Mouse (Mus musculus) left cerebral cortex, postnatal 10 days (tissue): ENCODE measurements around the gene Gm21988. TPM values are rescaled to one million over a fixed set of nuclear protein-coding genes. Genes with fewer than 3 reads are reported as not detected.

Experiments used
- DNase-seq, 2 experiments: peaks; one replicate each; pipeline ENCODE4 v3.0.0; 2021 to 2022; ENCODE audit warnings: low spot score in 2 of 2, mixed read lengths in 1 of 2; ENCODE audit errors: extremely low spot score in 1 of 2
- intact Hi-C: fragments of 180-260 bp; cut with DNase I; formaldehyde crosslinking; loops from one replicate; pipeline ENCODE4 v1.15.1; 2025
- total RNA-seq, 2 experiments: library from RNA; stranded (reverse); gene quantifications; 2 replicates each; pipeline ENCODE4 v1.2.3; 2021

Gm21988 gene
- total RNA-seq, 2 experiments from 2014 or later = 6.0 to 8.7 TPM

DNA sequence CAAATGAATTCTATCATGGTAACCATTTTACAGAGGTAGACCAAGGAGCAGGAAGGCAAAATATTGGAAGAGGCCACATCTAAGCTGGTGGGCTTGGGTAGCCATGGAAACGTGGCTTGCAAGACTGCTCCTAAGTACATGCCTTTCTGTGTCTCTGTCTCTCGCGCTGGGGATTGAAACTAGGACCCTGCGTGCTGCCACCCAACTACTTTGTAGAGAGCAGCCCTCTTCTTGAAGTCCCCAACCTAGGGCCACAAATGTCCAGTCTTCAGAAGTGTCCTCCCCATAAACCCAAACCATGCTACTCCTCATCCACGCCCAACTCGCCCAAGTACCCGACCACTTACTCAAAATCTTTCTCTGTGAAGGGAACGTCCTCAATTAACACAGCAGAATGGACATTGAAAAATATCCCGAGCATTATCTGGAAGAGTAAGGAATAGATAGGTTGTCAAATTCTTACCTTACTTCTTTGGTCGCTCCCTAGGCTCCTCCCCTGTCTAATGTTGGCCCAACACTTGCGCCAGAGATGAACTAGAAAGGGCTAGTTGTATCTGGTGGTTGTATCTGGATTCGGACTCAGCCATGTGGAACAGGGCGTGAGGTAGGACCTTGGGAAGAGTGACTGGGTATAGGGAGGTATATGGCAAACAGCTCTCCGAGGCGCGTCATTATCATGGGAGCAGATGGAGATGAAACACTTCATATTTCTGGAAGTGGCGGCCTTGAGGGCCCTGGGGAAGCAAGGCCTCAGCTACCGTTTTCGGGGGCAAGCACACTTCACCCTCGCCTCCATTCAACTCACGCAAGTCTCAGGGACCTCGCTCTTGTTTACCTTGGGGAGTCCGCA, 814 bp downstream of the Gm21988 start:
- intact Hi-C loops = no loop called here
- DNase-seq = no peak

DNA sequence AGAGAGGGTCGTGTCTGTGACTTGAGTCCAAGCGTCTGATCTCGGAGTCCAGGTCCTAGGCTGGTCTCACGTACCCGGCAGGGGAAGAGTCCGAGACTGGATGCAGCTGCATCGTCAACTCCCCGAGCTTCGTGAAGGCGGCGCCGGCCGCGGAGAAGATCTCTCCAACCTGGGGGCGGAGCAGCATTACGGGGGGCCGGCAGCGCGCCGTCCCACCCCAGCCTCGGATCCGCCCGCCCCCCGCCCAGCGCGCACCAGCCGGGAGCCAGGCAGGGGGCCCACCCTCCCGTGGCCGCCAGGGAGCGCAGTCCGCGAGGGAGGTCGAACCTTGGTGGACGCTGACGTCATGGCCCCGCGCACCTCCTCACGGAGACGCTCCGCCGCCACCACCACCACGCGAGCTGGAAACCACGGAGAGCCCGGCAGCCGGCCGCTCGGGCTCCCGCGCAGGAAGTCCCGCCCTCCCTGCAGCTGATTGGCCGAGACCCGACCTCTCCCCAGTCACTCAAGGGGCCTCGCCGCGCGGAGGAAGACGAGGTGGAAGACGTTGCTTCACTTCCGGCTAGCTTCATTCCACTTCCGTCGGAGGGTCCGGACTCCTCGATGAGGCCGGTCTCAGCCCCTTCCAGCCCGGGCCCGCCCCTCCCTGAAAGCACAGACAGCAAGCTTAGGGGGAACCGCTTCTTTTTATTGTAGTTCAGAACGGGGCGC, 2.0 kb downstream of the Gm21988 start, which contains the start of gene 0610010K14Rik:
Gene 0610010K14Rik (minus strand): TSS at position 458 of the 711 bp plus-strand sequence.
- intact Hi-C loops = no loop called here
- DNase-seq = peak; percentile 98 to 99

DNA sequence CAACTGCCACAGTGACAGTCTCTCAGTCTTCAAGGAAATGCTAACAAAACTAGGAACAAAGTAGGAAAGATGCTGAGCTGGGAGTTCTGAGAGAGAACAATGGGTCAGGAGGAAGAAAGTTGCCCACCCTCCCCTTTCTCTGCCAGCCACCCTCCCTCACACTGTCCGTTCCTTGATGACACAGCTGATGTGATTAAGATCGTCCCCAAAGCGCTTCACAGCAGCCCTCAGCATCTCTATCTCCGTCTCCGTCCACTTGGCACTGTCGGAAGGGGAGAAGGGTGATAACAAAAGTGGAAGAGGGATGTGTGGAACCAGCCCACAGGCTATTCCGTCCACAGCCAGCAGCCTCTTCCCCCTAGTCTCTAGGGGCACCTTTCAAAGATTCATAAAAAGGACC, 2.9 kb downstream of the Gm21988 start:
- intact Hi-C loops = no loop called here

DNA sequence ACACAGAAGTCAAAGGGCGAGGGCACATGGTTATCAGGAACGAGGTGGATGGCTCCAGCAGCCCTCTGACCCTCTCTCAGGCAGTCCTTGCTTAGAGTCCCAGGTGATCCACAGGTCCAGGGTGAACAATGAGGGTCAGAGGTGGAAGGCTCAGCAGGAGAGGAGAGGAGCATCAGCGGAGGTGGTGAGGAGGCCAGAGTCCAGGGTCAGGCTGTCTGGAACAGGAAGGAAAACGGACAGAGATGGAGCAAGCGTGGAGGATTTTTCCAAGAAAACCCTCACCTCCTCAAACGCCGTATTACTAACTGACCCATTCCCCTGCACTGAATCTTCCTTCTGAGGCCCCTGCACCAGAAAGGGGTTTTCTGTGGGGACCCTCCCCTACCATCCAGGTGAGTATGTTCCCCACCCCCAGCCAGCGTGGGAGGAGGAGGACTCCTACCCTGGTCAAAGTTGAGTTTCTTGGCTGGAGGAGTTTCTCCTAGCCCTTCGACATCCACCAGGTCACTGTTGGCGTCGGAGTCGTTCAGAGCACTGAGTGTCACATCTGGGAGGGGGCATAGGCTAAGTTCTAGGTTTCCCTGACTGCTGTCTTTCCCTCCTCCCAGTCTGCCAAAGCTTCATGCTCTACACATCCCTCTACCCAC, 4.3 kb downstream of the Gm21988 start:
- intact Hi-C loops = no loop called here
- DNase-seq = no peak

More for the DNA sequence above, 2.9 kb downstream of the Gm21988 start:
- DNase-seq = no peak

DNA sequence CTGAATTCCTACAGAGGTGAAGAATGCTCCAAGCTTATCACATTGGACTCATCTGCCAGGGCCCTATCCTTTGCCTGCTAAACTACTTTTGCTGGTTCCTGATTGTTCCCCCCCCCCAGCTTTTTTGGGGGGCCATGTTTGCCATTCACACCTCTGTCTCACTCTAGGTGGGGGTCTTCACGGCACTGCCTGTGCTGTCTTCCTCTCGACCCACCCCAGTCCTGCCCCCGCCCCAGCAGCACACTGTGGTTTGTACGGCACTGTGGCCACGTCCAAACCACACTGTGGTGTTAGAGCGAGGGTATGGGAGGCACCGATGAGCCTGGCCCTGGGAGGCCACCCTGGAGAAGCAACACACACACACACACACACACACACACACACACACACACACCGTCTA, 5.1 kb downstream of the Gm21988 start:
- intact Hi-C loops = no loop called here

DNA sequence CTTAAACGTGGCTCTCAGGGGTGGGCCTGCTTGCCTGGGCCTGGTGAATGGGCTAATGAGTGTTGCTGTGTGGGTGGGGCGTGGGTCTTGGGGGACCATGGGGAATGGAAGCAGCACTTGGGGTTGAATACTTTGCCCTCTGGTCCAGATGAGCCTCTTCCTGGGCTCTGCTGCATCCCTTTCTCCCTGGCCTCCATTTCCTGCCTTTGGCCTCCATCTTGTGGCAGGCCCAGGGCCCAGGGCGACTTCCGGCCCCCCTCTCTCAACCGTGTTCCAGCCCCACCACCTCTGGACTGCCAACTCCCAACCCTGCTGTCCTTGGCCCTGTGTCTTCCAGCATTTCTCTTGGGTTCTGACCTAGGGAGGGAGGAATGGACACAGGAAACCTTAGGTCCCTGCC, 5.6 kb downstream of the Gm21988 start:
- intact Hi-C loops = no loop called here
- no peak for DNase-seq

More for the DNA sequence above, 5.1 kb downstream of the Gm21988 start:
- no peak for DNase-seq

DNA sequence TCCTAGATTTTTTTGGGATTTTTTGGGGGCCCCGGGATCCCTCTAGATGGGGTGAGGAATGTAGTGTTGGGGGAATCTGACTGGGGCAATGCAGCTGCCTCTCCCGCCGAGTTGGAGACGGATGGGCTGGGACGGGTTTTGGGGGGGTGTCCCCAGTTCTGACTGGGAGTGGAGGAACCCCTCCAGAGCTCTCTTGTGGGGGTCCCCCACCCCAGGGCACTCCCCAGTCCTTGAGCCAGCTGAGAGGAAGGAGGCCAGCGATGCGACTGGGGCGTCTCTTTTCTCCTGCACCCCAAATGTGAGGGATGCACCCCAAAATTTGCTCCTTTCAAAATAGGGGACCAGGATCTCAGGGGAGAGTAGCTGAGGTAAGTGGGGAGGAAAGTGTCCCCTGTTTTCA, 6.6 kb downstream of the Gm21988 start:
- peak in 1 of 2 experiments; percentile 57 for DNase-seq

DNA sequence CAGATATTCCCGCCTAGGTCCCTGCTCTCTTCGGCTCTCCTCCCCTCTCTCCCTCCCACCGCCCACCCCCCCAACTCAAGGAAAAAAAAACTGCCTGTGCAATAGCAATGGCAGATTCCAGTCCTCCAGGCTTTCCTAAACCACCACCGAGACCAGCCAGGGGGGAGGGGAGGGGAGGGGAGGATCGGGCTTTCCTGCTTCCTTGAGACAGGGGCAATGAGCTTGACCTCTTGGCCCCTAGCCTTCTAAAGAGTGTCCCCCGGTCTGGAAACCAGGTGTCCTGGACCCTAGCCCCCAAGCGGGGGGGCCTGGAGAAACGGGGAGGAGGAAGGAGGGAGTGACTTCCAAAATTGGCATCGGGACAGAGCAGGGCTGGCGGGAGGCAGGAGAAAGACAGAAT, 7.1 kb downstream of the Gm21988 start:
- intact Hi-C loops = no loop called here
- peak in 1 of 2 experiments; percentile 76 for DNase-seq

More for the DNA sequence above, 6.6 kb downstream of the Gm21988 start:
- intact Hi-C loops = no loop called here

DNA sequence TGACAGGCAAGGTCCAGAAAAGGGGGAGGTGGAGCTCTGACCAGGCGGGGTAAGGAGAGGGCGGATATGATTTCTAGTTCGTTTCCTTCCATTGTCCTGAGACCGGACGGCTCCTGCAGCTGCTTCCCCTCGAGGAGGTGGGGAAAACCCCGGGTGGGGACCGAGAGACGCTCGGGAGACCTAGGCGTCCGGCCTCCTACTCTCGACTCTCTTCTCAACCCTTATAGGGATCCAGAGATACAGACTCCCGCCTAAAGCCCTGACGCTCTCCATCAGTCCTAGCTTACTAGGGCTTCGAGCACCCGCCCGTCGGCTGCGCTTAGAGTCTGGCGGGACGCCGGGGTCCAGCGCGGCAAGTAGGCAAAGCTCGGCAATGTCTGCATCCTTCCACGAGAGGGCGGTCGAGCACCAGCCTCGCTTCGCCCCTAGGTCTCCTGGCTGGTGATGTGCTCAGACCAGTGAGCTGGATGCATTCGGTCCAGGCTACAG, 9.3 kb downstream of the Gm21988 start:
- peak in 1 of 2 experiments; percentile 90 for DNase-seq
- intact Hi-C loops = no loop called here

DNA sequence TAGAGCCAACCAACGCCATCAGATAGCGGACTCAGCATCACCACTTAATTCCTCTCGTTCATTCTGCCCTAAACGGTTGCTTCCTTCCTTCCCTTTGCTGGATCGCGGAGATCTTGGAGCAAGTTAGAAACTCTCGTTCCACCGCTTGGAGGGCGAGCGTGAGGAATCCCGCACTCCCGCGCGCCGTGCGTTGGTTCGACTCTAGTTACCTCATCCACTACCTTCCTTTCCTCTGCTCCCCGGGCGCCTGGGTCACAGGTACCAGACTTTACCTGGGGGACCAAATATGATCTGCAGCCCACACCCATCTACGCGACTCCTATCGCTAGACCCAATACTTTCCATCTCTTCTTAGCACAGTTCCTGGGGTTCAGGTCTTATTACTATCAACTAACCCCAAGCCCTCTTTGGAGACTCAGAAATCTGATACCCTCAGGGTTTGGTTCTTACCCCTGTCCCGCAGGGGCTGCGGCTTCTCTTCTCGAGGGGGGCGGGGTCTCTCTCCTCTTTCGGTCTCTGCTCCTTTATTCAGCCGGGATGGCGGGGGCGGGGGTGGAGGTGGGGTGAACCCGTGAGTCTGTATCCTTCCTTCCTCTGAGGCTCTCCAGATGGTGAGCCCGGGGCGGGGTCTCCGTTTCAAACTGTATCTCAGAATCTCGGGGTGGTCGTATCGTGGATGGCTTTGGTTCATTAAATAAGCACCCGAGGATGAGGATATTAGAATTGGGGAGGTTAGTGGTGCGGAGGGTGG, 10.2 kb downstream of the Gm21988 start, which contains the start of gene Bcl6b:
Gene Bcl6b (minus strand): TSS at position 539 of the 751 bp plus-strand sequence.
- intact Hi-C loops = no loop called here

DNA sequence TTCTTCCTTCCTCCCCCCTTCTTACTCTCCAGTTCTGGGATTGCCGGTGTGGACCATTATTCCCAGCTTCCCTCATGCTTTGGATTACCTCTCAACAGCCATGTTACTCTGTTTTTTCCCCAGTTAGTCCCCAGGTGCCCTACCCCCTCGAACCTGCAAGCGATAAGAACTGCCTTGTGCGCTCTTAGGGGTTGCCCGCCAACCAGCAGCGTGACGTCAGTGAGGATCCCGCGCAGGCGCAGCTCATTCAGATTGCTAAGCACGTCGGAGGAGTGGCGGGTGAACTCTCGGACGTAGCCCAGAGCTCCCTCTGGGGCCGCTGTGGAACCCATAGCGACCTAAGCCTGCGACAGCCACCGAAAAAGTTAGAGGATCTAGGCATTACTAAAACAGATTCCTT, 10.8 kb downstream of the Gm21988 start:
- peak in 1 of 2 experiments; percentile 93 for DNase-seq
- intact Hi-C loops = no loop called here

More for the DNA sequence above, 10.2 kb downstream of the Gm21988 start, which contains the start of gene Bcl6b:
- peak in 1 of 2 experiments; percentile 70 for DNase-seq

DNA sequence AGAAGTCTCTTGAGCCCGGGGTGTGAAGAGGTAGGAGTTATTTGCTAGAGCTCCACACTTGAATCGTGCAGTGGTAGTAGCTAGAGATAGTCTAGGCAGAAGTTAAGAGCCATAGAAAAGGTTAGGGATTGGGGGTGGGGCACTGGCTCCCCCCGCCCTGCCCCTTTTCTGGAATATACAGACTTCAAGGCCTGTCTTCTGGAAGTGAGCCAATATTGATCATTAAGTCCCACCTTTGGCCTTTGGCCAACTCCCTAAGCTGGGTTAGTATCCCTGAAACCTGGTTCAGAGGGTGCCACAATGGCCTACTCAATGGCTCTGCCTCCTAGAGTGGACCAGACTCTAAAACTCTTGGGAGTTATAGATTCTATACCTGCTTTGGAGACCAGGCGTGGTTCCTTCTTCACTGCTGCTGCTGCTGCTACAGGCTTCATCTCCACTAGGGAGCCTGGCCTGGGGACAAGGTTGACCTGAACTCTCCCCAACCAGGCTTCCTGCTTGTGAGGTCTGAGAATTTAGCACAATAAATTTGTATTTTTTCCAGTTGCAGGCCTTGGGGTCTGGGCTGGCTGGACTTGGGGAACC, 11.9 kb downstream of the Gm21988 start:
- peak in 1 of 2 experiments; percentile 33 for DNase-seq
- intact Hi-C loops = no loop called here

DNA sequence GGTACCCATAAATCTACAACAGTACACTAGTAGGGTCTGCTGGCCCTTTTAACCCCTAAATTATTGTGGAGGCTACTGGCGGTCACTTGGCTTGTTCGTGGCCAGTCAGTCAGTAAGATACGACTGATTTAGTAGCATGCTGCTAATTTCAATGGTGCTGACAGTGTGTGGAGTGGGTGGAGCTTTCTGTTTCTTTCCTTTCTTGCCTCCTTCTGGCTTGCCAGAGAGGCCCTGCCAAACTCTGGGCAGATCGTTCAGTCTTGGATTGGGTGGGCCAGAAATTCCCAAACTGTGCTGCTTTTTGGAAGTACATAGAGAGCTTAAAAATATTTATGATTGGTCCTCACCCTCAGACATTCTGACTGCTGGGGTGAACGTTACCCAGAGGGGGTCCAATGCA, 12.5 kb downstream of the Gm21988 start:
- intact Hi-C loops = no loop called here
- peak in 1 of 2 experiments; percentile 33 for DNase-seq

DNA sequence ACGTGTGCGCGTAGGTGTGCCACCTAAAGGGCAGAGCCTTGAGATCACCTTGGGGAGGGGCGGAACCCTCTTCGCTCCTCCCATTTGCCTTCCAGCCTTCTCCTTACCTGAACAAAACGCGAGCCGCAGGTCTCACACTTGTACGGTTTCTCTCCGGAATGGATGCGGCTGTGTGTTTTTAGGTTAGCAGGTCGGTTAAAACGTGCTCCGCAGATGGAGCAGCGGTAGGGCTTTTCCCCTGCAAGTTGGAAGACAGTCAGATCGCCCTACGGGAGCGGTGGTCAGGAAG, 13.1 kb downstream of the Gm21988 start:
- DNase-seq = peak in 1 of 2 experiments; percentile 28
- intact Hi-C loops = no loop called here

DNA sequence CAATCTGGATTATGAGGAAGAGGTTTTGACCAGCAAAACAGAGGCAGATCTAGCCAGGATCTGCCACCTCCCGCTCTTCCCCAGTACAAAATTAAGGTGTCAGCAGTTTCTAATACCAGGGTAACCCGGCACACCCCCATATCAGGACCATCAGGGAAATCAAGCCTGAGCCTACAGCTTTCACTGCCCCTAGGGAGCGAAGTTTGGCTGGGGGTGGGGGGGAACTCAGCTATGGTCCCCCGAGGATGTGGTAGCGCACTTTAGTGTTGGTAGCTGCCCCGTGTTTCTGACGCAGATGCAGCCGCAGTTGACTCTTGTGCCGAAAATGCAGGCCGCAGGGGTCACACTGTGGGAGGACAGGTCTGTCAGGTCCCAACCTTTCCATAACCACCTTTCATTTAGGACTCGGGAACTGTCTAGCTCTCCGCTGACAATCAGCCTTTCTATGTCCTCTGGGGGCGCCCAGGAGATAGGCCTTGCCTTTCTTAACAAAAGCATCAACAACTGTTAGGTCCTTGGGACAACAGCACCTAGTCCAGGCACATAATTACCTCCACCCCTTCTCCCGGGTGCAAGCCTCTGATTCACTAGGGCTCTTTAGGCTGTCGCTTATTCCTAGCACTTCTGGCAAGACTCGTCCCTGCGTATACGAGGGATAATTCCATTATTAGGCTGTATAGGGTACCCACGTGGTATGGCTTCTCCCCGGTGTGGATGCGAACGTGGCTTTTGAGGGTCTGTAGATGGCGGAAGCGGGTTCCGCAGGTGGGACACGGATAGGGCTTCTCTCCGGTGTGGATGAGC, 13.6 kb downstream of the Gm21988 start:
- peak in 1 of 2 experiments; percentile 33 for DNase-seq
- intact Hi-C loops = no loop called here

DNA sequence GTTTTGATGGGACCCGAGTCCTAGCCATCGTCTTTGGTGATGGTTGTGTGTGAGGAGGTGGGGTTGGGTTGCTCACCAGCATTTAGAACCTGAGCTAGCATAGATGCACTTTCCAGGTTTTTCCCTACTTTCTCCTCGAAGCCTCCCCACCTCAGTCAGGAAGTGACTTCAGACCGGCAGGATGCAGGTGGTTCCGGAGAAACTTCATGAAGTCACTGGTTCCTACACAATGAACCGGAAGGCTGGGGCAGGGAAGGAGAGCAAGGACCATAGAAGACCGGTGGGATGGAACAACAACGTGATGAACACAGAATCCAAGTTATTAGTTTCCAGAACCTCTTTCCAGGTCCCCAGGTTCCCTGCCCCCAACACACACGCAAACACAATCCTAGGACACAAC, 15.9 kb downstream of the Gm21988 start:
- intact Hi-C loops = no loop called here
- peak in 1 of 2 experiments; percentile 70 for DNase-seq
